Mouse (Mus musculus): ENCODE measurements around the gene Cbarp. TPM values are rescaled to one million over a fixed set of nuclear protein-coding genes. Genes with fewer than 3 reads are reported as not detected.

Cbarp gene
- polyA plus RNA-seq, 1 experiment from 2014 or later: 0.65 TPM

DNA sequence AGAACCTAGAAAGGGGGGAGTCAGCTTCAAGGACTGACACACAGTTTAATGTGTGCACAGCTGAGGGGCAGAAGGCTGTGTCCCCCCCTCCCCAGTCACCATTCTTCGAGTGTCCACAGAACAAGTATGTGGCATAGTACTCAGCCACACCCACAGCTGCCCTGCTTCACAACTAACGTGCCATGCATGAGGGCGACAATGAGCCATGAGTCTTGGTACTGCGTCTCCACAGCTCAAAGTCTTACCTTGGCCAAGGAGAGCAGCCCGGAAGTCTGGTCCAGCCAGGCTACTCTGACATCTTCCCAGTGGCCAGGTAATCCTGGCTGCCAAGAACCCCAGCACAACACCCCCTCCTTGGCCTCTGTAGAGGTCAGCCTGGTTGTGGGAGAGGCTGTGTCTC is 47.9 kb downstream of the Cbarp start:
- Histone ChIP-seq H3K9ac (ENCODE audit: low read depth, low read length) (no peak overlapping the region), H3K9me3 (replicated peaks; ENCODE audit: control insufficient read depth, low read length) (no peaks in the 10 kb centered on the region), H3K36me3 (ENCODE audit: control insufficient read depth, insufficient read depth) (peaks cover 3% of the 10 kb centered on the region; the same call in 1 of the 2 replicates), H3K4me3 (ENCODE audit: low read depth, low read length) (no peak overlapping the region), H3K27me3 (ENCODE audit: control insufficient read depth, insufficient read depth, low read depth, low read length) (no peaks in the 10 kb centered on the region), H3K27ac (ENCODE audit: low read length) (no peak overlapping the region), H3K4me1 (ENCODE audit: control insufficient read depth, low read depth, low read length) (peaks cover 49% of the 10 kb centered on the region), H3K4me2 (ENCODE audit: low read depth, low read length) (no peak overlapping the region)
- 73% methylated on average over 5 of the region's 5 CpGs for WGBS (ENCODE audit: insufficient replicate concordance)
- no peak for ATAC-seq (ENCODE audit: low read depth)

DNA sequence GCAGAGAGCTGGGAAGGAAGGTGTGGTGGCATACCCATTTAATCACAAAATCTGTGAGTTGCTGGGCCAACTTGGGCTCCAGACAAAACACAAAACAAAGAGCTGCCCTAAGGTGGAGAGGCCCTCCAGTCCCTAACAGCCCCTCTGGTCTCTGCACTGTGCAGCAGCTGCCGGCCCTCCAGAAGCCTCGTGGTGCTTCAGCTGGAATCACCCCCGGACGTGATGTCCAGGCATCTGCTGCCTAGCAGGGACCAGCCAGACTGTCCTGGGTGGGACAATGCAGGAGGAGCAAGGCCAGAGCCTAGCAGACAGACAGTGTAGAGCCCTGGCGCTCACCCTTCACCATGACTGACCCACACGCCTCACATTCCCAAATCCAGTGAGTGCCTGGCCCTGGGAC is 49.1 kb downstream of the Cbarp start:
- ATAC-seq (ENCODE audit: low read depth): no peak
- no peak overlapping the region for H3K4me2 ChIP-seq (ENCODE audit: low read depth, low read length)
- no peak overlapping the region for H3K9ac ChIP-seq (ENCODE audit: low read depth, low read length)
- H3K27ac ChIP-seq (ENCODE audit: low read length): no peak overlapping the region
- H3K4me1 ChIP-seq (ENCODE audit: control insufficient read depth, low read depth, low read length): peaks cover 48% of the 10 kb centered on the region
- H3K27me3 ChIP-seq (ENCODE audit: control insufficient read depth, insufficient read depth, low read depth, low read length): no peaks in the 10 kb centered on the region
- no peaks in the 10 kb centered on the region for H3K9me3 ChIP-seq (replicated peaks; ENCODE audit: control insufficient read depth, low read length)
- peaks cover 3% of the 10 kb centered on the region; the same call in 1 of the 2 replicates for H3K36me3 ChIP-seq (ENCODE audit: control insufficient read depth, insufficient read depth)
- no peak overlapping the region for H3K4me3 ChIP-seq (ENCODE audit: low read depth, low read length)
- WGBS (ENCODE audit: insufficient replicate concordance): 83% methylated on average over 6 of the region's 6 CpGs

DNA sequence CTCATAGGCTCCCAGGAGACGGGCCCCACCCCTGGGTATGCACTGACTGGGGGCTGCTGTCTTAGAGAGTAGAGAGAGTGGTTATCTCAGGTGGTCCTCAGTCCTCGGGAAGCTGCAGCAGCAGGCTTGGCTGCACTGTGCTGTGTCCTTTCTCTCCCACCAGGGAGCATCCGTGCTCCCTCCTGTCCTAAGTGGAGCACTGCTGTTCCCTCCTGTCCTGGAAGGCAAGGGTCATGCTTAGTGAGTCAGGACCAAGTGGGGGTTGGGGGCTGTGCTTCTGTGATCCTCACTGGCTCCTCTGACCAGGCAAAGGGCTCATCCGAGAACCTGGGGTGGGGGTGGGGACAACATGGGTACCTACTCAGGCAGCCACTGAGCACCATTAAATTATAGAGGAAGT is 51.5 kb downstream of the Cbarp start:
- no peak overlapping the region for H3K9ac ChIP-seq (ENCODE audit: low read depth, low read length)
- peaks cover 28% of the 10 kb centered on the region for H3K4me1 ChIP-seq (ENCODE audit: control insufficient read depth, low read depth, low read length)
- H3K27me3 ChIP-seq (ENCODE audit: control insufficient read depth, insufficient read depth, low read depth, low read length): no peaks in the 10 kb centered on the region
- H3K4me2 ChIP-seq (ENCODE audit: low read depth, low read length): no peak overlapping the region
- no peaks in the 10 kb centered on the region for H3K9me3 ChIP-seq (replicated peaks; ENCODE audit: control insufficient read depth, low read length)
- H3K27ac ChIP-seq (ENCODE audit: low read length): no peak overlapping the region
- peaks cover 3% of the 10 kb centered on the region for H3K36me3 ChIP-seq (ENCODE audit: control insufficient read depth, insufficient read depth)
- 0 out of 2 replicates have a peak, but pooled peaks have one; percentile 16 for ATAC-seq (ENCODE audit: low read depth)
- H3K4me3 ChIP-seq (ENCODE audit: low read depth, low read length): no peak overlapping the region
- 61% methylated on average over 4 of the region's 4 CpGs for WGBS (ENCODE audit: insufficient replicate concordance)

DNA sequence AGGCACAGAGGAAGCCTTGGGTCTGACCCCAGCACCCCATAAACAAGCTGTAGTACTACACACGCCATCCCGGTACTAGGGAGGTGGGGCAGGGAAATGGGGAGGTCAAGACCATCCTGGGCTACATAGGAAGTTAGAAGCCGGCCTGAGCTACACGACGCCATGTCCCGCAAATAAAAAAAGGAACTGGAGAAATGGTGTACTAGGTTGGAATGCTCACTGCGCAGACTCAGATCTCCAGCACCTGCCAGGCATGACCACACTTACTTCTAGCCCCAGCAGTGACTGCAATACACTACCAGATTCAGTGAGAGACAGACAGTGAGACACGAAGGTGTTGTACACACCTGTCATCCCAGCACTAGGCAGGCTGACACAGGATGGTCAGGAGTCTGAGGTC is 53.2 kb downstream of the Cbarp start:
- H3K27me3 ChIP-seq (ENCODE audit: control insufficient read depth, insufficient read depth, low read depth, low read length): no peaks in the 10 kb centered on the region
- H3K4me2 ChIP-seq (ENCODE audit: low read depth, low read length): no peak overlapping the region
- no peak overlapping the region for H3K9ac ChIP-seq (ENCODE audit: low read depth, low read length)
- peaks cover 10% of the 10 kb centered on the region for H3K36me3 ChIP-seq (ENCODE audit: control insufficient read depth, insufficient read depth)
- no peaks in the 10 kb centered on the region for H3K9me3 ChIP-seq (replicated peaks; ENCODE audit: control insufficient read depth, low read length)
- WGBS (ENCODE audit: insufficient replicate concordance): 44% methylated on average over 8 of the region's 8 CpGs
- H3K4me1 ChIP-seq (ENCODE audit: control insufficient read depth, low read depth, low read length): peaks cover 35% of the 10 kb centered on the region
- peak overlapping the region; percentile 75 for H3K27ac ChIP-seq (ENCODE audit: low read length)
- no peak for ATAC-seq (ENCODE audit: low read depth)
- no peak overlapping the region for H3K4me3 ChIP-seq (ENCODE audit: low read depth, low read length)

DNA sequence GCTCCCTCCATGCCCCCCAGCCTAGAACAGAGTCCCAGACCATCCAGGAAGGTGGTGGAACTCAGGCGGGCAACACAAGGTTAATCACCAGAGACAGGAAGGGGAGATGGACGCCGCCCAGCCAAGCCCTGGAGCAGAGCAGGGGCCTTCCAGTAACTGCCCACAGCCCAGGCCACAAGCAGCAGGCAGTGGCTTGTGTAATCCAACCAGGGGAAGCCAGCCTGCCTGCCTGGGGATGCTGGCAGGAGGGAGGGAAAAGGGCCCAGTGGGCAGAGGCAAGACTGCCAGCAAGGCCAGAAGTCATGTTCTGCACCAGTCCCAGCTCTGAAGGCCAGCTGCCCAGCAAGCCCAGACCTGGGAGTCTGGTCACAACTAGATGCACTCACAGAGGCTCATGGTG is 53.8 kb downstream of the Cbarp start:
- WGBS (ENCODE audit: insufficient replicate concordance): 31% methylated on average over 3 of the region's 3 CpGs
- Histone ChIP-seq H3K4me2 (ENCODE audit: low read depth, low read length) (0 out of 2 replicates have a peak overlapping the region, but pooled peaks have one; percentile 5), H3K9ac (ENCODE audit: low read depth, low read length) (no peak overlapping the region; the same call in 1 of the 2 replicates), H3K27me3 (ENCODE audit: control insufficient read depth, insufficient read depth, low read depth, low read length) (no peaks in the 10 kb centered on the region), H3K4me3 (ENCODE audit: low read depth, low read length) (no peak overlapping the region), H3K9me3 (replicated peaks; ENCODE audit: control insufficient read depth, low read length) (no peaks in the 10 kb centered on the region), H3K36me3 (ENCODE audit: control insufficient read depth, insufficient read depth) (peaks cover 16% of the 10 kb centered on the region), H3K4me1 (ENCODE audit: control insufficient read depth, low read depth, low read length) (peaks cover 41% of the 10 kb centered on the region), H3K27ac (ENCODE audit: low read length) (peak overlapping the region; percentile 75)
- no peak for ATAC-seq (ENCODE audit: low read depth)

DNA sequence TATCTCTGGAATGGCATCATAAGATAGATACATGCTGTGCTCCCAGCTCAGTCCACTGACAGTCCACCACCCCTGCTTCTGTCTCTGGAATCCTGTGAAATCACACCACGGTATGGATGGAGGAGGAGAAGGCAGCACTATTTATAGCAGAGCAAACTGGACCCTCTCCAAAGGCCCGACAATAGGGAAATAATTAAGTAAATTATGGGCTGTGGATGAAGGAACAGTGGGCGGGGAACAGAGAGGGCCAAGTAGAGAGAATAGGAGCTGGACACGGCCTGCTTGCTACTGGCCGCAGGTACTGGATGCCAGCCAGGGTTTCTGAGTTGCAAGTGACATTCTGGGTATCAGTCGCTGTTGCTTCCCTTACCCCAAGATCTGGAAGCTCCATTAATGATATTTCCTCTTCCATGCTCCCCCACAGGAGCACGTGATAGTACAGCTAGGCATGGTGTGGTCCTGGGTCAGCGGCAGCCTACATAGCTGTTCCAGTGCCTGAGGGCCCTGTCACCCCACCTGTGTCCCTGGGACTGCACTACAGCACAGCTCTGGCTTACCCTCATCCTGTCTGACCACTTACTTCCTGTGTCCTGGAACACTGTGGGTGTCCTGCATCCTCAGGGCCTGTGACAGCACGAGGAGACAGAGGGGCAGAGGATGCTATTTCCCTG is 55.7 kb downstream of the Cbarp start:
- Histone ChIP-seq H3K36me3 (ENCODE audit: control insufficient read depth, insufficient read depth) (peaks cover 12% of the 10 kb centered on the region), H3K9ac (ENCODE audit: low read depth, low read length) (no peak overlapping the region), H3K27ac (ENCODE audit: low read length) (no peak overlapping the region), H3K4me1 (ENCODE audit: control insufficient read depth, low read depth, low read length) (peaks cover 56% of the 10 kb centered on the region), H3K9me3 (replicated peaks; ENCODE audit: control insufficient read depth, low read length) (no peaks in the 10 kb centered on the region), H3K4me3 (ENCODE audit: low read depth, low read length) (no peak overlapping the region), H3K4me2 (ENCODE audit: low read depth, low read length) (no peak overlapping the region), H3K27me3 (ENCODE audit: control insufficient read depth, insufficient read depth, low read depth, low read length) (no peaks in the 10 kb centered on the region)
- 78% methylated on average over 9 of the region's 9 CpGs for WGBS (ENCODE audit: insufficient replicate concordance)
- ATAC-seq (ENCODE audit: low read depth): no peak

DNA sequence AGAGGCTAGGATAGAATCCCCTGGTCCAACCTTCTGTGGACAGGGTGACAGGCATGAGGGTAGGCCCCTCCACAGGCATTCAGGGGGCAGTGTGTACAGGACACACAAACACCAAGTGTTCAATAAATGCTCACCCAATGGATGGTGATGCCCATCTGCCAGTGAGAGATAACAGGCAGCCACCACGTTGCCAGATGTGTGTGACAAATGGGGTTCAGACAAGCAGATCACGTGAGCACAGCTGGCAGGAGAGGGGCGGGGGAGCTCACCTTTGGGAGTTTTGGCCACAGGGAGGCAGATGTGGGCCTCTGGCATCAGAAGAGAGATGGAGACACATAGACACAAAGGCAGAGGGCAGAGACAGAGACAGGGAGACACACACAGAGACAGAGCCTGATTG is 59.6 kb downstream of the Cbarp start:
- Histone ChIP-seq H3K27ac (ENCODE audit: low read length) (peak overlapping the region; percentile 98), H3K27me3 (ENCODE audit: control insufficient read depth, insufficient read depth, low read depth, low read length) (no peaks in the 10 kb centered on the region), H3K9me3 (replicated peaks; ENCODE audit: control insufficient read depth, low read length) (no peaks in the 10 kb centered on the region), H3K9ac (ENCODE audit: low read depth, low read length) (peak overlapping the region; percentile 74), H3K4me2 (ENCODE audit: low read depth, low read length) (peak overlapping the region; percentile 87), H3K4me3 (ENCODE audit: low read depth, low read length) (peak overlapping the region; percentile 53), H3K4me1 (ENCODE audit: control insufficient read depth, low read depth, low read length) (peaks cover 37% of the 10 kb centered on the region), H3K36me3 (ENCODE audit: control insufficient read depth, insufficient read depth) (peaks cover 15% of the 10 kb centered on the region)
- WGBS (ENCODE audit: insufficient replicate concordance): 22% methylated on average over 3 of the region's 3 CpGs
- ATAC-seq (ENCODE audit: low read depth): peak; percentile 93

Other genes starting within 250 kb of the Cbarp start
- not detected in 2 replicates for gene Cfd, start 250.0 kb downstream of the Cbarp start, polyA plus RNA-seq (2015; fragmentation: Nextera tagmentation; extraction: Ambion mirVana)
- gene Med16, start 231.9 kb downstream of the Cbarp start, polyA plus RNA-seq (2015; fragmentation: Nextera tagmentation; extraction: Ambion mirVana): 14.7 and 15.3 TPM in 2 replicates
- 2.5 TPM in 1 of 2 replicates, not detected in the other for gene Gm26602, start 230.0 kb downstream of the Cbarp start, polyA plus RNA-seq (2015; fragmentation: Nextera tagmentation; extraction: Ambion mirVana)
- 0.18 and 0.20 TPM in 2 replicates for gene Kiss1r, start 223.9 kb downstream of the Cbarp start, polyA plus RNA-seq (2015; fragmentation: Nextera tagmentation; extraction: Ambion mirVana)
- gene R3hdm4, start 219.6 kb downstream of the Cbarp start, polyA plus RNA-seq (2015; fragmentation: Nextera tagmentation; extraction: Ambion mirVana): 47.1 and 49.3 TPM in 2 replicates
- gene Arid3a, start 213.8 kb downstream of the Cbarp start, polyA plus RNA-seq (2015; fragmentation: Nextera tagmentation; extraction: Ambion mirVana): 5.1 and 5.8 TPM in 2 replicates
- gene Wdr18, start 180.7 kb downstream of the Cbarp start, polyA plus RNA-seq (2015; fragmentation: Nextera tagmentation; extraction: Ambion mirVana): 42.2 and 44.7 TPM in 2 replicates
- gene Grin3b, start 170.1 kb downstream of the Cbarp start, polyA plus RNA-seq (2015; fragmentation: Nextera tagmentation; extraction: Ambion mirVana): 0.08 TPM in 1 of 2 replicates, not detected in the other
- gene Tmem259, start 156.5 kb downstream of the Cbarp start, polyA plus RNA-seq (2015; fragmentation: Nextera tagmentation; extraction: Ambion mirVana): 3.0 and 4.8 TPM in 2 replicates
- 42.5 and 44.9 TPM in 2 replicates for gene Cnn2, start 152.3 kb downstream of the Cbarp start, polyA plus RNA-seq (2015; fragmentation: Nextera tagmentation; extraction: Ambion mirVana)
- 8.6 and 9.0 TPM in 2 replicates for gene Abca7, start 144.3 kb downstream of the Cbarp start, polyA plus RNA-seq (2015; fragmentation: Nextera tagmentation; extraction: Ambion mirVana)
- 16.6 and 17.3 TPM in 2 replicates for gene Arhgap45, start 124.2 kb downstream of the Cbarp start, polyA plus RNA-seq (2015; fragmentation: Nextera tagmentation; extraction: Ambion mirVana)
- 66.8 and 70.1 TPM in 2 replicates for gene Polr2e, start 101.0 kb downstream of the Cbarp start, polyA plus RNA-seq (2015; fragmentation: Nextera tagmentation; extraction: Ambion mirVana)
- 553 and 567 TPM in 2 replicates for gene Gpx4, start 93.7 kb downstream of the Cbarp start, polyA plus RNA-seq (2015; fragmentation: Nextera tagmentation; extraction: Ambion mirVana)
- gene Sbno2, start 35.3 kb downstream of the Cbarp start, polyA plus RNA-seq (2015; fragmentation: Nextera tagmentation; extraction: Ambion mirVana): 10.3 and 11.8 TPM in 2 replicates
- 13.2 and 14.4 TPM in 2 replicates for gene Stk11, start 25.0 kb downstream of the Cbarp start, polyA plus RNA-seq (2015; fragmentation: Nextera tagmentation; extraction: Ambion mirVana)
- 288 and 309 TPM in 2 replicates for gene Atp5d, start 2.2 kb downstream of the Cbarp start, polyA plus RNA-seq (2015; fragmentation: Nextera tagmentation; extraction: Ambion mirVana)
- gene Midn, start 7.4 kb upstream of the Cbarp start, polyA plus RNA-seq (2015; fragmentation: Nextera tagmentation; extraction: Ambion mirVana): 2.3 and 2.6 TPM in 2 replicates
- gene Cirbp, start 25.1 kb upstream of the Cbarp start, polyA plus RNA-seq (2015; fragmentation: Nextera tagmentation; extraction: Ambion mirVana): 13.8 and 14.2 TPM in 2 replicates
- gene 1600002K03Rik, start 32.1 kb upstream of the Cbarp start, polyA plus RNA-seq (2015; fragmentation: Nextera tagmentation; extraction: Ambion mirVana): 8.4 and 8.7 TPM in 2 replicates
- 0.47 and 0.53 TPM in 2 replicates for gene Efna2, start 38.6 kb upstream of the Cbarp start, polyA plus RNA-seq (2015; fragmentation: Nextera tagmentation; extraction: Ambion mirVana)
- 14.6 and 14.8 TPM in 2 replicates for gene Mum1, start 85.6 kb upstream of the Cbarp start, polyA plus RNA-seq (2015; fragmentation: Nextera tagmentation; extraction: Ambion mirVana)
- 220 and 223 TPM in 2 replicates for gene Ndufs7, start 108.3 kb upstream of the Cbarp start, polyA plus RNA-seq (2015; fragmentation: Nextera tagmentation; extraction: Ambion mirVana)
- gene Gamt, start 120.2 kb upstream of the Cbarp start, polyA plus RNA-seq (2015; fragmentation: Nextera tagmentation; extraction: Ambion mirVana): 138 and 166 TPM in 2 replicates
- 21.1 and 21.3 TPM in 2 replicates for gene Dazap1, start 120.7 kb upstream of the Cbarp start, polyA plus RNA-seq (2015; fragmentation: Nextera tagmentation; extraction: Ambion mirVana)
- gene Rps15, start 151.6 kb upstream of the Cbarp start, polyA plus RNA-seq (2015; fragmentation: Nextera tagmentation; extraction: Ambion mirVana): 460 and 501 TPM in 2 replicates
- gene Apc2, start 155.1 kb upstream of the Cbarp start, polyA plus RNA-seq (2015; fragmentation: Nextera tagmentation; extraction: Ambion mirVana): 0.12 and 0.23 TPM in 2 replicates
- gene 2310011J03Rik, start 179.7 kb upstream of the Cbarp start, polyA plus RNA-seq (2015; fragmentation: Nextera tagmentation; extraction: Ambion mirVana): 27.9 and 29.0 TPM in 2 replicates
- gene Pcsk4, start 188.7 kb upstream of the Cbarp start, polyA plus RNA-seq (2015; fragmentation: Nextera tagmentation; extraction: Ambion mirVana): 3.5 and 4.0 TPM in 2 replicates
- 83.9 and 102 TPM in 2 replicates for gene Reep6, start 189.1 kb upstream of the Cbarp start, polyA plus RNA-seq (2015; fragmentation: Nextera tagmentation; extraction: Ambion mirVana)
- gene Adamtsl5, start 207.6 kb upstream of the Cbarp start, polyA plus RNA-seq (2015; fragmentation: Nextera tagmentation; extraction: Ambion mirVana): 2.2 and 3.4 TPM in 2 replicates
- 0.05 and 0.18 TPM in 2 replicates for gene Plk5, start 215.6 kb upstream of the Cbarp start, polyA plus RNA-seq (2015; fragmentation: Nextera tagmentation; extraction: Ambion mirVana)
- gene Mex3d, start 246.8 kb upstream of the Cbarp start, polyA plus RNA-seq (2015; fragmentation: Nextera tagmentation; extraction: Ambion mirVana): 0.32 and 0.60 TPM in 2 replicates

Data from liver, embryonic 16.5 days (tissue).